Comparison of ENCODE assay signal across 10 mouse cellular contexts in genomic region chr15:85792819-85793218, GRCm38 (mm10). TPM values are rescaled to one million over a fixed set of nuclear protein-coding genes. Genes with fewer than 3 reads are reported as not detected.
DNase-seq lines count a peak whose midpoint lies in the region; ATAC-seq lines count a peak whose summit lies in the region.
"Had no signal": no experiment of that assay in that cellular context is flagged by ENCODE, and none has a peak within 500 bp of the region (broad histone marks: within the 10 kb centered on the region; RNA-seq: fewer than 3 reads in every experiment).

No protein-coding gene starts in this region.

- WGBS in midbrain, embryonic 14.5 days: 88% methylated on average over 1 of the region's 1 CpGs
- WGBS in midbrain, embryonic 16.5 days: 73% methylated on average over 1 of the region's 1 CpGs

- no peaks in the 10 kb centered on the region for H3K27me3 ChIP-seq in midbrain, embryonic 14.5 days (ENCODE audit: control insufficient read depth, insufficient read depth, low read length)
- H3K27me3 ChIP-seq in midbrain, embryonic 16.5 days (ENCODE audit: control insufficient read depth, insufficient read depth, low read depth, low read length): no peaks in the 10 kb centered on the region

- no peak overlapping the region for H3K9ac ChIP-seq in midbrain, embryonic 14.5 days (replicated peaks; ENCODE audit: low read length)
- no peak overlapping the region for H3K9ac ChIP-seq in midbrain, embryonic 16.5 days (ENCODE audit: low read depth, low read length)
- H3K9ac ChIP-seq: liver, postnatal 0 days had no signal

- H3K4me1 ChIP-seq in midbrain, embryonic 14.5 days (ENCODE audit: control insufficient read depth, insufficient read depth, low read length): no peaks in the 10 kb centered on the region
- no peaks in the 10 kb centered on the region for H3K4me1 ChIP-seq in midbrain, embryonic 16.5 days (ENCODE audit: control insufficient read depth, insufficient read depth, low read length)

- H3K4me3 ChIP-seq in midbrain, embryonic 14.5 days (replicated peaks; ENCODE audit: low read depth, low read length): no peak overlapping the region
- H3K4me3 ChIP-seq in midbrain, embryonic 16.5 days (ENCODE audit: low read depth, low read length): no peak overlapping the region
- H3K4me3 ChIP-seq: layer of hippocampus, adult 2 months had no signal

- H3K36me3 ChIP-seq in midbrain, embryonic 14.5 days (ENCODE audit: control insufficient read depth, insufficient read depth, low read length): no peaks in the 10 kb centered on the region
- no peaks in the 10 kb centered on the region for H3K36me3 ChIP-seq in midbrain, embryonic 16.5 days (ENCODE audit: control insufficient read depth, insufficient read depth, low read length)

- no peak for ATAC-seq in midbrain, embryonic 14.5 days (ENCODE audit: low FRiP score, low TSS enrichment)
- no peak for ATAC-seq in midbrain, embryonic 16.5 days
- ATAC-seq: liver, postnatal 0 days had no signal

- intact Hi-C loops in gastrocnemius, postnatal 14 days (cut with DNase I; ENCODE audit: low total_unique reads): no loop called here

- H3K9me3 ChIP-seq in midbrain, embryonic 14.5 days (ENCODE audit: control insufficient read depth, low read length): no peaks in the 10 kb centered on the region
- H3K9me3 ChIP-seq in midbrain, embryonic 16.5 days (replicated peaks; ENCODE audit: control insufficient read depth, low read length, poor library complexity, severe bottlenecking): no peaks in the 10 kb centered on the region

- H3K27ac ChIP-seq in midbrain, embryonic 14.5 days (replicated peaks; ENCODE audit: low read depth, low read length): no peak overlapping the region
- no peak overlapping the region for H3K27ac ChIP-seq in midbrain, embryonic 16.5 days (ENCODE audit: low read length)
- H3K27ac ChIP-seq: layer of hippocampus, adult 2 months had no signal

- H3K4me2 ChIP-seq in midbrain, embryonic 14.5 days (ENCODE audit: low read length): no peak overlapping the region
- H3K4me2 ChIP-seq in midbrain, embryonic 16.5 days (ENCODE audit: low read length): no peak overlapping the region

- DNase-seq in gastrocnemius, postnatal 14 days: peak; percentile 51
- no peak for DNase-seq in gastrocnemius, postnatal 25 days
- peak; percentile 19 for DNase-seq in midbrain, embryonic 14.5 days
- DNase-seq in cerebellum, postnatal 4 days (ENCODE audit: low spot score in 2 of 2): peak; percentile 66 to 92
- DNase-seq in right cerebral cortex, postnatal 10 days (ENCODE audit: low spot score in 2 of 2): peak; percentile 87 to 88
- DNase-seq in testis, postnatal 10 days (ENCODE audit: low spot score): no peak
- DNase-seq: liver, postnatal 0 days; thymus, postnatal 4 days had no signal

RNA-seq across cellular contexts. Expression of gene Cdpf1, which starts 18.7 kb away (rescaled TPM):
- total RNA-seq in gastrocnemius, postnatal 14 days (2021): 10 to 100 TPM; 30.6 to 32.4 TPM
- total RNA-seq in gastrocnemius, postnatal 25 days (2021): 10 to 100 TPM; 34.0 to 43.9 TPM
- 17.9 and 19.4 TPM in 2 replicates for polyA plus RNA-seq in midbrain, embryonic 14.5 days (2014; fragmentation: Nextera tagmentation; extraction: Ambion mirVana)
- 18.9 and 26.3 TPM in 2 replicates for polyA plus RNA-seq in midbrain, embryonic 16.5 days (2015; fragmentation: Nextera tagmentation; extraction: Ambion mirVana)

RNA-seq across cellular contexts. Expression of gene Pkdrej, which starts 28.7 kb away (rescaled TPM):
- total RNA-seq in gastrocnemius, postnatal 14 days (2021): under 1 TPM; 0.23 to 0.31 TPM
- under 1 TPM; 0.11 to 0.28 TPM for total RNA-seq in gastrocnemius, postnatal 25 days (2021)
- 0.16 TPM in 1 of 2 replicates, not detected in the other for polyA plus RNA-seq in midbrain, embryonic 14.5 days (2014; fragmentation: Nextera tagmentation; extraction: Ambion mirVana)
- 0.05 TPM in 1 of 2 replicates, not detected in the other for polyA plus RNA-seq in midbrain, embryonic 16.5 days (2015; fragmentation: Nextera tagmentation; extraction: Ambion mirVana)
- polyA plus RNA-seq: liver, postnatal 0 days had no signal

RNA-seq across cellular contexts. Expression of gene Ttc38, which starts 39.3 kb away (rescaled TPM):
- 1 to 10 TPM; 4.4 to 5.1 TPM for total RNA-seq in gastrocnemius, postnatal 14 days (2021)
- 1 to 10 TPM; 2.8 to 3.6 TPM for total RNA-seq in gastrocnemius, postnatal 25 days (2021)
- polyA plus RNA-seq in midbrain, embryonic 14.5 days (2014; fragmentation: Nextera tagmentation; extraction: Ambion mirVana): 2.8 and 2.9 TPM in 2 replicates
- 2.9 and 4.0 TPM in 2 replicates for polyA plus RNA-seq in midbrain, embryonic 16.5 days (2015; fragmentation: Nextera tagmentation; extraction: Ambion mirVana)

RNA-seq across cellular contexts. Expression of gene Ppara, which starts 58.0 kb away (rescaled TPM):
- 10 to 100 TPM in 1 of 2 experiments, 1 to 10 TPM in 1; 6.3 to 16.3 TPM for total RNA-seq in gastrocnemius, postnatal 14 days (2021)
- 10 to 100 TPM; 11.4 to 19.3 TPM for total RNA-seq in gastrocnemius, postnatal 25 days (2021)
- polyA plus RNA-seq in midbrain, embryonic 14.5 days (2014; fragmentation: Nextera tagmentation; extraction: Ambion mirVana): 0.89 and 1.2 TPM in 2 replicates
- 1.5 and 1.9 TPM in 2 replicates for polyA plus RNA-seq in midbrain, embryonic 16.5 days (2015; fragmentation: Nextera tagmentation; extraction: Ambion mirVana)

Comparison
In these comparisons a context has a peak if more than half of its experiments do, and no peak if none do; other contexts are left out.
1. DNase-seq: peak in gastrocnemius, postnatal 14 days (single experiment), midbrain, embryonic 14.5 days (single experiment), cerebellum, postnatal 4 days (2 of 2) and right cerebral cortex, postnatal 10 days (2 of 2); none in gastrocnemius, postnatal 25 days (single experiment) and testis, postnatal 10 days (single experiment).